Mouse (Mus musculus) bone marrow macrophage, adult 2 months (primary cell): ENCODE results near the gene Arsj.

ENCODE experiments used
- CTCF ChIP-seq: IDR thresholded peaks from 2 replicates; pipeline ENCODE4 v1.5.1; 2012; ENCODE audit warnings: low read depth, mild to moderate bottlenecking, low read length, moderate library complexity
- POLR2A ChIP-seq: IDR thresholded peaks from 2 replicates; pipeline ENCODE4 v1.6.1; 2012; ENCODE audit warnings: mild to moderate bottlenecking, low read depth, low read length, borderline replicate concordance

- TF ChIP-seq POLR2A, result no peak
- TF ChIP-seq CTCF, result no peak
Observed at GRCm38 (mm10) chr3:126364555-126364954, 1.1 kb downstream of the Arsj start.
